Mouse (Mus musculus): ENCODE measurements around the gene Qk. TPM values are rescaled to one million over a fixed set of nuclear protein-coding genes. Genes with fewer than 3 reads are reported as not detected.

The Qk gene
- total RNA-seq (2021): 100 to 1,000 TPM; 352 to 400 TPM
- long read RNA-seq, full-length matches to known transcripts: 363 of 499 reads
- long read RNA-seq, partial matches to known transcripts: 13 of 499 reads
- long read RNA-seq, other reads (novel, unspliced or antisense): 123 of 499 reads

- peak; percentile 89 to 94 for DNase-seq (ENCODE audit: low spot score in 2 of 2)
Measured at GRCm38 (mm10) chr17:10319685-10320455, at the start of gene Qk. Gene Qk (minus strand): TSS chr17:10319854.

- no peak for DNase-seq (ENCODE audit: low spot score in 2 of 2)
Measured at GRCm38 (mm10) chr17:10367044-10367443, 47.4 kb upstream of the Qk start.

GRCm38 (mm10) chr17:10366577-10366976 lies 46.9 kb upstream of the Qk start:
- no peak for DNase-seq (ENCODE audit: low spot score in 2 of 2)

GRCm38 (mm10) chr17:10365501-10366482 lies 46.1 kb upstream of the Qk start:
- no peak for DNase-seq (ENCODE audit: low spot score in 2 of 2)

- no peak for DNase-seq (ENCODE audit: low spot score in 2 of 2)
Measured at GRCm38 (mm10) chr17:10363151-10363550, 43.5 kb upstream of the Qk start.

- DNase-seq (ENCODE audit: low spot score in 2 of 2): no peak
Measured at GRCm38 (mm10) chr17:10361882-10362291, 42.2 kb upstream of the Qk start.

GRCm38 (mm10) chr17:10360738-10361137 lies 41.1 kb upstream of the Qk start:
- no peak for DNase-seq (ENCODE audit: low spot score in 2 of 2)

- DNase-seq (ENCODE audit: low spot score in 2 of 2): no peak
Measured at GRCm38 (mm10) chr17:10359466-10359865, 39.8 kb upstream of the Qk start.

- peak in 1 of 2 experiments; percentile 64 for DNase-seq (ENCODE audit: low spot score in 2 of 2)
Measured at GRCm38 (mm10) chr17:10357348-10357747, 37.7 kb upstream of the Qk start.

- no peak for DNase-seq (ENCODE audit: low spot score in 2 of 2)
Measured at GRCm38 (mm10) chr17:10356294-10356693, 36.6 kb upstream of the Qk start.

GRCm38 (mm10) chr17:10355746-10356145 lies 36.1 kb upstream of the Qk start:
- DNase-seq (ENCODE audit: low spot score in 2 of 2): no peak

GRCm38 (mm10) chr17:10338286-10338685 lies 18.6 kb upstream of the Qk start:
- DNase-seq (ENCODE audit: low spot score in 2 of 2): no peak

GRCm38 (mm10) chr17:10336558-10336957 lies 16.9 kb upstream of the Qk start:
- DNase-seq (ENCODE audit: low spot score in 2 of 2): no peak

GRCm38 (mm10) chr17:10335809-10336499 lies 16.3 kb upstream of the Qk start:
- no peak for DNase-seq (ENCODE audit: low spot score in 2 of 2)

GRCm38 (mm10) chr17:10334957-10335690 lies 15.5 kb upstream of the Qk start:
- DNase-seq (ENCODE audit: low spot score in 2 of 2): peak; percentile 67 to 85

GRCm38 (mm10) chr17:10334481-10334880 lies 14.8 kb upstream of the Qk start:
- DNase-seq (ENCODE audit: low spot score in 2 of 2): no peak

- no peak for DNase-seq (ENCODE audit: low spot score in 2 of 2)
Measured at GRCm38 (mm10) chr17:10333321-10333720, 13.7 kb upstream of the Qk start.

- no peak for DNase-seq (ENCODE audit: low spot score in 2 of 2)
Measured at GRCm38 (mm10) chr17:10332127-10332526, 12.5 kb upstream of the Qk start.

GRCm38 (mm10) chr17:10329461-10329860 lies 9.8 kb upstream of the Qk start:
- DNase-seq (ENCODE audit: low spot score in 2 of 2): no peak

GRCm38 (mm10) chr17:10328544-10329100 lies 9.0 kb upstream of the Qk start:
- DNase-seq (ENCODE audit: low spot score in 2 of 2): no peak
